In genomic region chr9:65539697-65540096, GRCm38 (mm10) we compare ENCODE assay signal across 27 mouse cellular contexts. TPM values are rescaled to one million over a fixed set of nuclear protein-coding genes. Genes with fewer than 3 reads are reported as not detected.
DNase-seq lines count a peak whose midpoint lies in the region; ATAC-seq lines count a peak whose summit lies in the region.
"Had no signal": no experiment of that assay in that cellular context is flagged by ENCODE, and none has a peak within 500 bp of the region (broad histone marks: within the 10 kb centered on the region; RNA-seq: fewer than 3 reads in every experiment).

No protein-coding gene starts in this region.

- no peaks in the 10 kb centered on the region for H3K27me3 ChIP-seq in liver, embryonic 13.5 days
- H3K27me3 ChIP-seq in liver, embryonic 11.5 days (replicated peaks; ENCODE audit: control insufficient read depth, insufficient read depth, low read length), result no peaks in the 10 kb centered on the region
- H3K27me3 ChIP-seq in stomach, embryonic 15.5 days (replicated peaks), result no peaks in the 10 kb centered on the region
- no peaks in the 10 kb centered on the region for H3K27me3 ChIP-seq in embryonic facial prominence, embryonic 10.5 days (replicated peaks; ENCODE audit: low read depth, poor library complexity, severe bottlenecking)
- H3K27me3 ChIP-seq: embryonic facial prominence, embryonic 13.5 days; forebrain, embryonic 13.5 days; hindbrain, embryonic 13.5 days; Patski had no signal

- no peaks in the 10 kb centered on the region for H3K9me3 ChIP-seq in liver, embryonic 13.5 days (replicated peaks)
- no peaks in the 10 kb centered on the region for H3K9me3 ChIP-seq in liver, embryonic 11.5 days (ENCODE audit: control insufficient read depth, low read length)
- H3K9me3 ChIP-seq in stomach, embryonic 15.5 days, result no peaks in the 10 kb centered on the region
- H3K9me3 ChIP-seq in embryonic facial prominence, embryonic 10.5 days, result no peaks in the 10 kb centered on the region
- H3K9me3 ChIP-seq: embryonic facial prominence, embryonic 13.5 days; forebrain, embryonic 10.5 days; forebrain, embryonic 13.5 days; hindbrain, embryonic 10.5 days; hindbrain, embryonic 13.5 days had no signal

- no peak overlapping the region for H3K9ac ChIP-seq in liver, embryonic 13.5 days
- H3K9ac ChIP-seq in liver, embryonic 11.5 days (ENCODE audit: low read depth, low read length), result no peak overlapping the region
- no peak overlapping the region for H3K9ac ChIP-seq in stomach, embryonic 15.5 days
- H3K9ac ChIP-seq: embryonic facial prominence, embryonic 13.5 days; forebrain, embryonic 13.5 days; forebrain, postnatal 0 days; hindbrain, embryonic 13.5 days had no signal

- no peaks in the 10 kb centered on the region for H3K36me3 ChIP-seq in liver, embryonic 13.5 days
- no peaks in the 10 kb centered on the region for H3K36me3 ChIP-seq in liver, embryonic 11.5 days (ENCODE audit: control insufficient read depth, insufficient read depth, low read length)
- no peaks in the 10 kb centered on the region for H3K36me3 ChIP-seq in stomach, embryonic 15.5 days
- no peaks in the 10 kb centered on the region for H3K36me3 ChIP-seq in embryonic facial prominence, embryonic 10.5 days (replicated peaks)
- H3K36me3 ChIP-seq: embryonic facial prominence, embryonic 13.5 days; forebrain, embryonic 10.5 days; hindbrain, embryonic 10.5 days; hindbrain, embryonic 13.5 days had no signal

- peaks cover 67% of the 10 kb centered on the region for H3K4me1 ChIP-seq in liver, embryonic 13.5 days (replicated peaks)
- peaks cover 17% of the 10 kb centered on the region for H3K4me1 ChIP-seq in liver, embryonic 11.5 days (replicated peaks; ENCODE audit: control insufficient read depth, insufficient read depth, low read length)
- H3K4me1 ChIP-seq in brown adipose tissue, adult 24 weeks (ENCODE audit: control insufficient read depth, insufficient read depth, insufficient read length, low read length), result peaks cover 20% of the 10 kb centered on the region
- H3K4me1 ChIP-seq in stomach, embryonic 15.5 days, result peaks cover 7% of the 10 kb centered on the region; the same call in 1 of the 2 replicates
- H3K4me1 ChIP-seq in embryonic facial prominence, embryonic 10.5 days, result peaks cover 7% of the 10 kb centered on the region

- DNase-seq in liver, embryonic 13.5 days, result no peak
- no peak for DNase-seq in liver, embryonic 11.5 days (ENCODE audit: low spot score)
- peak; percentile 81 for DNase-seq in NIH3T3 (ENCODE audit: low read depth)
- no peak for DNase-seq in embryonic facial prominence, embryonic 10.5 days (ENCODE audit: low spot score)
- DNase-seq: adrenal gland, adult 2 months; adrenal gland, postnatal 14 days; cerebellum, adult 11 months; cerebellum, adult 2 months; cerebellum, adult 9-11 months; cerebellum, postnatal 25 days; forebrain, postnatal 0 days; gastrocnemius, adult 2 months; gastrocnemius, postnatal 14 days; heart, adult 11 months had no signal

- H3K4me2 ChIP-seq in liver, embryonic 13.5 days, result no peak overlapping the region
- no peak overlapping the region for H3K4me2 ChIP-seq in liver, embryonic 11.5 days
- H3K4me2 ChIP-seq in stomach, embryonic 15.5 days, result no peak overlapping the region
- H3K4me2 ChIP-seq: embryonic facial prominence, embryonic 13.5 days; forebrain, embryonic 13.5 days; heart, embryonic 11.5 days; hindbrain, embryonic 13.5 days had no signal

- H3K4me3 ChIP-seq in liver, embryonic 13.5 days (replicated peaks), result no peak overlapping the region
- no peak overlapping the region for H3K4me3 ChIP-seq in liver, embryonic 11.5 days (ENCODE audit: low read depth, low read length)
- H3K4me3 ChIP-seq in brown adipose tissue, adult 24 weeks (ENCODE audit: insufficient read depth, low read depth, low read length), result no peak overlapping the region
- no peak overlapping the region for H3K4me3 ChIP-seq in stomach, embryonic 15.5 days (replicated peaks)
- no peak overlapping the region for H3K4me3 ChIP-seq in embryonic facial prominence, embryonic 10.5 days
- H3K4me3 ChIP-seq: embryonic facial prominence, embryonic 13.5 days; forebrain, embryonic 10.5 days; forebrain, embryonic 13.5 days; gastrocnemius, adult 2 months; hindbrain, embryonic 10.5 days; hindbrain, embryonic 13.5 days had no signal

- no peak for ATAC-seq in liver, embryonic 13.5 days (ENCODE audit: low read depth)
- ATAC-seq in liver, embryonic 11.5 days (replicated peaks; ENCODE audit: low FRiP score), result no peak
- no peak for ATAC-seq in stomach, embryonic 15.5 days (ENCODE audit: insufficient read depth, low FRiP score, low read depth)
- no peak for ATAC-seq in inflammation-experienced regulatory T-cells, adult 6 months
- ATAC-seq: forebrain, embryonic 13.5 days; forebrain, postnatal 0 days; hindbrain, embryonic 16.5 days; Patski had no signal

- 71% methylated on average over 9 of the region's 9 CpGs for WGBS in liver, embryonic 13.5 days (ENCODE audit: insufficient replicate concordance)
- 84% methylated on average over 9 of the region's 9 CpGs for WGBS in liver, embryonic 11.5 days
- WGBS in stomach, embryonic 15.5 days, result 58% methylated on average over 9 of the region's 9 CpGs
- 90% methylated on average over 9 of the region's 9 CpGs for WGBS in embryonic facial prominence, embryonic 10.5 days

- 0 out of 2 replicates have a peak overlapping the region, but pooled peaks have one; percentile 7 for H3K27ac ChIP-seq in liver, embryonic 13.5 days
- no peak overlapping the region for H3K27ac ChIP-seq in liver, embryonic 11.5 days (ENCODE audit: low read depth, low read length)
- peak overlapping the region; percentile 39 for H3K27ac ChIP-seq in brown adipose tissue, adult 24 weeks (replicated peaks; ENCODE audit: low read depth, low read length)
- peak overlapping the region; percentile 21; the same call in 1 of the 2 replicates for H3K27ac ChIP-seq in stomach, embryonic 15.5 days
- no peak overlapping the region for H3K27ac ChIP-seq in embryonic facial prominence, embryonic 10.5 days (replicated peaks)
- H3K27ac ChIP-seq: embryonic facial prominence, embryonic 13.5 days; forebrain, embryonic 10.5 days; forebrain, embryonic 13.5 days; gastrocnemius, adult 2 months; hindbrain, embryonic 10.5 days; hindbrain, embryonic 13.5 days had no signal

RNA-seq across cellular contexts. Expression of gene Ankdd1a, which starts 19.7 kb away (rescaled TPM):
- not detected in 2 replicates for polyA plus RNA-seq in liver, embryonic 13.5 days (2015; fragmentation: Nextera tagmentation; extraction: Ambion mirVana)
- polyA plus RNA-seq in liver, embryonic 11.5 days (2014; fragmentation: Nextera tagmentation; extraction: Ambion mirVana), result not detected in 2 replicates
- polyA plus RNA-seq in brown adipose tissue, adult 24 weeks (2012; ENCODE audit: insufficient read depth, insufficient read length, missing spikeins), result not detected in 2 replicates
- polyA plus RNA-seq in stomach, embryonic 15.5 days (2015; fragmentation: Nextera tagmentation; extraction: Ambion mirVana), result 0.14 TPM in 1 of 2 replicates, not detected in the other
- polyA plus RNA-seq in inflammation-experienced regulatory T-cells, adult 6 months (2017; shearing (Covaris generic)), result not detected
- polyA plus RNA-seq in embryonic facial prominence, embryonic 10.5 days (2016; fragmentation: Nextera tagmentation; extraction: Ambion mirVana), result not detected in 2 replicates
- polyA plus RNA-seq: embryonic facial prominence, embryonic 13.5 days; forebrain, embryonic 10.5 days; forebrain, embryonic 13.5 days; heart, embryonic 11.5 days; heart, embryonic 14.5 days; heart, postnatal 0 days; hindbrain, embryonic 10.5 days; Patski had no signal

RNA-seq across cellular contexts. Expression of gene Plekho2, which starts 40.1 kb away (rescaled TPM):
- polyA plus RNA-seq in liver, embryonic 13.5 days (2015; fragmentation: Nextera tagmentation; extraction: Ambion mirVana), result 24.2 and 31.6 TPM in 2 replicates
- polyA plus RNA-seq in liver, embryonic 11.5 days (2014; fragmentation: Nextera tagmentation; extraction: Ambion mirVana), result 29.5 and 30.3 TPM in 2 replicates
- polyA plus RNA-seq in brown adipose tissue, adult 24 weeks (2012; ENCODE audit: insufficient read depth, insufficient read length, missing spikeins), result 6.2 and 7.5 TPM in 2 replicates
- 17.0 and 18.1 TPM in 2 replicates for polyA plus RNA-seq in stomach, embryonic 15.5 days (2015; fragmentation: Nextera tagmentation; extraction: Ambion mirVana)
- 10 to 100 TPM; 44.8 to 84.9 (median 55.9) TPM for polyA plus RNA-seq in inflammation-experienced regulatory T-cells, adult 6 months (2017; shearing (Covaris generic))
- polyA plus RNA-seq in embryonic facial prominence, embryonic 10.5 days (2016; fragmentation: Nextera tagmentation; extraction: Ambion mirVana), result 14.3 and 15.2 TPM in 2 replicates

RNA-seq across cellular contexts. Expression of gene Pif1, which starts 47.3 kb away (rescaled TPM):
- polyA plus RNA-seq in liver, embryonic 13.5 days (2015; fragmentation: Nextera tagmentation; extraction: Ambion mirVana), result 11.0 and 13.8 TPM in 2 replicates
- polyA plus RNA-seq in liver, embryonic 11.5 days (2014; fragmentation: Nextera tagmentation; extraction: Ambion mirVana), result 16.4 and 18.0 TPM in 2 replicates
- polyA plus RNA-seq in brown adipose tissue, adult 24 weeks (2012; ENCODE audit: insufficient read depth, insufficient read length, missing spikeins), result not detected in 2 replicates
- polyA plus RNA-seq in stomach, embryonic 15.5 days (2015; fragmentation: Nextera tagmentation; extraction: Ambion mirVana), result 11.4 and 12.3 TPM in 2 replicates
- 1 to 10 TPM in 2 of 3 experiments, under 1 TPM in 1; 0.32 to 7.4 (median 1.1) TPM for polyA plus RNA-seq in inflammation-experienced regulatory T-cells, adult 6 months (2017; shearing (Covaris generic))
- polyA plus RNA-seq in embryonic facial prominence, embryonic 10.5 days (2016; fragmentation: Nextera tagmentation; extraction: Ambion mirVana), result 27.7 and 28.0 TPM in 2 replicates

Comparison
In these comparisons a context has a peak if more than half of its experiments do, and no peak if none do; other contexts are left out.
1. H3K27ac ChIP-seq: peak in liver, embryonic 13.5 days (single experiment), brown adipose tissue, adult 24 weeks (single experiment) and stomach, embryonic 15.5 days (single experiment); none in liver, embryonic 11.5 days (single experiment) and embryonic facial prominence, embryonic 10.5 days (single experiment).